Mouse (Mus musculus): ENCODE data around the gene Krtap28-13.

The Krtap28-13 gene

GRCm38 (mm10) chr1:83084790-83085189, 24.1 kb downstream of the Krtap28-13 start:
- intact Hi-C loops (cut with DNase I): no loop called here

GRCm38 (mm10) chr1:83091268-83091667, 30.5 kb downstream of the Krtap28-13 start:
- intact Hi-C loops (cut with DNase I): no loop called here

DNA sequence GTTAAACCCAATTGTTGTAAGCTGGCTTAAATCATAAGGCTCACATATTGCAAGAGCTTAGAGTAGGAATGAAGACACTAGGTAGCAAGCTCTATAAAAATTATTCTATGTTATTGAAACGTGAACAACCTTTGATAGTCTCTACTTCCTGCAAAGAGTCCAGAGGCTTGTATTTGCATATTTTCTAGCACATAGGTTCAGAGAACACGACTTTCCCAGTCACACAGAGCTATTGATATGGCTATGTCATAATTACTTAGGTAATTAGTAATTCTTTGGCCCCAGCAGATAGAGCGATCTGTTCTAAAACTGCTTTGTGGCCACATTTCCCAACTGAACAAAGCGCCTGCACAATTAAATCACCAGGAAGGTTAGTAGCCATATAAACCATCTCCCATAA, 36.2 kb downstream of the Krtap28-13 start:
- intact Hi-C loops (cut with DNase I): no loop called here

- intact Hi-C loops (cut with DNase I): no loop called here
These were observed 38.4 kb downstream of the Krtap28-13 start for GRCm38 (mm10) chr1:83099160-83099559.

DNA sequence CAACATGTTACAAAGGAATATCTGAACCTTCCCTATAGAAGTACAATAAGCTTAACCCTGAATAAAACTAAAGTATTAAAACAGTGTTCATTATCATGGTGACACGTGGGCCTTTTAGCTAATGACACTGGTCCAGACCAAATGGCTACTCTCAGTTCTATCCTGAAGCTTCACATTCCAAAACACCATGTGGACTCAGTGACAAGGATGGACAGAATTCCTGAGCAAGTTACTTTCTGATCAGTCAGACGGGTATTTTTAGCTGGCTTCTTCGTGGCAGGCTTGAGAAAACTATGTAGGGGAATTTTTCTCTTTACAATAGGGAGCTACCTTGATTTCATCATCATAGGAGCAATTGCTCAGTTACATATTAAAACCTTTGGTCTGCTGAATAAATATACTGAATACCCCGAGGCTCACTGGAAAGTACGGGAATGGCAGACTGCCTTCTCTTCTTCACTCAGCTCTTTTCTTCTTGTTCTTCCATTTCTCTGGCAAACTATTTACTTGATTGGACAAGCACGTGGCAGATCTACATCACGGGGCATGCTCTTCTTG, 38.9 kb downstream of the Krtap28-13 start:
- intact Hi-C loops (cut with DNase I): no loop called here

- intact Hi-C loops (cut with DNase I): no loop called here
These were observed 41.2 kb downstream of the Krtap28-13 start for GRCm38 (mm10) chr1:83101891-83102290.

- intact Hi-C loops (cut with DNase I): no loop called here
These were observed 44.7 kb downstream of the Krtap28-13 start for GRCm38 (mm10) chr1:83105464-83105863.

DNA sequence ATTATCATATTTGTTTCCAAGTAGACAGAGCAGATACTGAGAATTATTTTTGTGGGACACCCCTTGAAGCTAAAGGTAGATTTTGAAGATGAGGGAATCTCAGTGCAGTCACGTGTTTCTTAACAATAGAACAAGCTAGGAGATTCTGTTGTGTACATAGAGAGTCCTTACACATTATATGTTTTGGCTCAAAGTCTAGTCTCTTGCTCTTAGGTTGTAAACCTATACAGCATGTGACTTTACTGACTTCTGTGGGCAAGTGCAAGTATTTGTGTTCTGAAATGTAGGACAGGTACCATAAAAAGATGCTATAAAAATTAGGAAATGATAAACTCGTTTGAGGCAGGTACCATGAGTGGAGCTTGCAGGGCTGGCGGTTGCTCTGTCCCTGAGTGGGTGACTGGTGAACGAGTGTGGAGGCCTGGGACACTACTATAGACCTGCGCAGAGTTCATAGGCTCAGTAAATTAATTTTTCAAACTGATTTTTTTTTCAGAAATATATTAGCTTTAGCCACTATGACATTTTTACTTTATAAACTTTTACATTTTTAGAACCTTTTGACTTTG, 46.8 kb downstream of the Krtap28-13 start:
- intact Hi-C loops (cut with DNase I): no loop called here

GRCm38 (mm10) chr1:83110992-83111391, 50.3 kb downstream of the Krtap28-13 start:
- intact Hi-C loops (cut with DNase I): no loop called here
